Mouse (Mus musculus) adrenal gland, postnatal 36 days (tissue): ENCODE results near the gene Fnbp1. TPM values are rescaled to one million over a fixed set of nuclear protein-coding genes. Genes with fewer than 3 reads are reported as not detected.
A peak's percentile ranks its signal among the peaks of the same experiment; 100 is the strongest.

Source experiments
- DNase-seq, 2 experiments: peaks; one replicate each; pipeline ENCODE4 v3.0.0; 2021; ENCODE audit warnings: mixed read lengths in 1 of 2
- total RNA-seq, 2 experiments: library from RNA; stranded (reverse); gene quantifications; 2 replicates each; pipeline ENCODE4 v1.2.3; 2021

Gene Fnbp1
- total RNA-seq, 2 experiments from 2014 or later, result 50.6 to 51.7 TPM

- DNase-seq, result peak; percentile 100
Observed at GRCm38 (mm10) chr2:30981790-30982513, 159.9 kb downstream of the Fnbp1 start, which contains the start of the genes BC005624 and Usp20. Gene BC005624, minus strand, starts transcription at chr2:30982201. Gene Usp20, plus strand, starts transcription at chr2:30982279.

Other genes with a start within 250 kb of the Fnbp1 start
- gene Ptges, start 212.1 kb downstream of the Fnbp1 start, total RNA-seq, result 10 to 100 TPM; 22.4 to 34.9 TPM
- gene Tor1b, start 189.0 kb downstream of the Fnbp1 start, total RNA-seq, result 10 to 100 TPM; 53.0 to 53.3 TPM
- gene Tor1a, start 174.1 kb downstream of the Fnbp1 start, total RNA-seq, result 10 to 100 TPM; 32.5 to 41.6 TPM
- 10 to 100 TPM; 38.9 to 42.8 TPM for gene BC005624, start 159.8 kb downstream of the Fnbp1 start, total RNA-seq
- gene Usp20, start 159.7 kb downstream of the Fnbp1 start, total RNA-seq, result 10 to 100 TPM; 23.3 to 30.9 TPM
- 10 to 100 TPM; 58.5 to 63.4 TPM for gene Gpr107, start 10.3 kb upstream of the Fnbp1 start, total RNA-seq
- gene Ncs1, start 103.8 kb upstream of the Fnbp1 start, total RNA-seq, result 1 to 10 TPM; 3.9 to 7.8 TPM
- 1 to 10 TPM; 1.7 to 1.9 TPM for gene Hmcn2, start 172.4 kb upstream of the Fnbp1 start, total RNA-seq